Mouse (Mus musculus) liver, adult 2 months (tissue): ENCODE results near the gene Sox6. TPM values are rescaled to one million over a fixed set of nuclear protein-coding genes. Genes with fewer than 3 reads are reported as not detected.
"Not testable (repeated sequence)": the region's sequence is repeated elsewhere in the genome, so short reads cannot be mapped to it uniquely, and the experiment has no call there.

ENCODE experiments used
- DNase-seq: peaks from one replicate; pipeline ENCODE4 v3.0.0-alpha.2; 2011; ENCODE audit warnings: low read depth, low spot score; ENCODE audit errors: extremely low read depth
- H3K27ac ChIP-seq: fragments of 200-500 bp; replicated peaks from 2 replicates; pipeline ENCODE4 v1.5.1; 2012; ENCODE audit warnings: low read depth, mild to moderate bottlenecking, control low read depth, inconsistent platforms, low read length; ENCODE audit not compliant: insufficient read depth
- H3K27me3 ChIP-seq: fragments of 200-500 bp; 2 replicates; pipeline ENCODE4 v1.6.1; 2012; ENCODE audit warnings: mild to moderate bottlenecking, moderate library complexity, low read length, inconsistent platforms; ENCODE audit not compliant: control insufficient read depth, insufficient read depth
- H3K36me3 ChIP-seq: fragments of 200-500 bp; 2 replicates; pipeline ENCODE4 v1.6.1; 2012; ENCODE audit warnings: low read length, inconsistent platforms; ENCODE audit not compliant: control insufficient read depth, insufficient read depth
- H3K4me1 ChIP-seq: fragments of 200-500 bp; 2 replicates; pipeline ENCODE4 v1.6.1; 2011; ENCODE audit warnings: low read length; ENCODE audit not compliant: control insufficient read depth, insufficient read depth
- H3K4me3 ChIP-seq: fragments of 200-500 bp; 2 replicates; pipeline ENCODE4 v1.5.1; 2011; ENCODE audit warnings: low read depth, mild to moderate bottlenecking, control low read depth, low read length, moderate library complexity; ENCODE audit not compliant: insufficient read depth
- H3K79me2 ChIP-seq: fragments of 200-500 bp; 2 replicates; pipeline ENCODE4 v1.6.1; 2012; ENCODE audit warnings: inconsistent platforms, mild to moderate bottlenecking, low read length, moderate library complexity; ENCODE audit not compliant: control insufficient read depth, insufficient read depth
- H3K9ac ChIP-seq: fragments of 200-500 bp; 2 replicates; pipeline ENCODE4 v1.6.1; 2012; ENCODE audit warnings: low read depth, mild to moderate bottlenecking, control low read depth, inconsistent platforms, low read length
- CTCF ChIP-seq: fragments of 200-500 bp; IDR thresholded peaks from 2 replicates; pipeline ENCODE4 v1.5.1; 2011; ENCODE audit warnings: low read depth, low read length, control low read depth
- POLR2A ChIP-seq: fragments of 200-500 bp; IDR thresholded peaks from 2 replicates; pipeline ENCODE4 v1.6.1; 2011; ENCODE audit warnings: low read length, control low read depth; ENCODE audit not compliant: insufficient read depth; ENCODE audit errors: extremely low read depth
- WGBS: fragments of 180-500 bp; shearing (Covaris S2); methylation state at CpG from one replicate; pipeline ENCODE4 v1.1.7; 2018; 5-methylcytosine and 5-hydroxymethylcytosine counted together
- polyA plus RNA-seq: library from polyadenylated mRNA; depleted of rRNA; stranded (reverse); fragments of >200 nt; gene quantifications from 2 replicates; pipeline ENCODE4 v1.2.3, GENCODE M21; 2012; rRNA removed
- total RNA-seq: library from RNA; depleted of rRNA; stranded (reverse); fragments of >200 nt; gene quantifications from 2 replicates; pipeline ENCODE4 v1.2.3, GENCODE M21; 2014; rRNA removed

Sox6 gene
- 34.8 and 50.0 TPM in 2 replicates for total RNA-seq
- polyA plus RNA-seq, result 11.5 and 16.0 TPM in 2 replicates

DNA sequence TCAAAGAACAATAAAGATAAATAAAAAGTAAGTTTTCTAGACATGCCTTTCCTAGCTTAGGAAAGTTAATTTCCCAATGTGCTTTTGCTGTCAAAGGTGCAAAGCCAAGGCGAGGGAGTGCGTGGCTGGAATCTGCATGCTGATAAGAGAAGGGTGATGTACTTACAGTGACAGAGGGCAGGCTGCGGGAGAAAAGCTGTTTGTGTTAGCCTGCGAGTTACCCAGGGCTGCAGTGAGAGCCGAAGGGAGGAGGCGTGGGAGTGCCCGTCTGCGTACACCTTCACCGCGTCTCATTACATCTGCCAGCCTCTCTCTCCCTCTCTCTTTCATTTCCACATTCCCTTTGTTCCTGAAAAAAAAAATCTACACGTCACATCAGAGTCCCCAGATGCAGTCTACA is at the start of gene Sox6:
Gene Sox6 (minus strand): TSS at position 286 of the 400 bp plus-strand sequence.
- Histone ChIP-seq H3K27me3 (peaks cover 12% of the 10 kb centered on the region), H3K4me1 (peaks cover 8% of the 10 kb centered on the region), H3K79me2 (no peaks in the 10 kb centered on the region), H3K4me3 (peak within 1 kb of the TSS; percentile 47), H3K9ac (no peak within 1 kb of the TSS), H3K36me3 (no peaks in the 10 kb centered on the region), H3K27ac (no peak within 1 kb of the TSS)
- TF ChIP-seq CTCF, result no peak
- no peak for TF ChIP-seq POLR2A
- WGBS, result 7% methylated on average over 11 of the region's 11 CpGs
- peak; percentile 14 for DNase-seq

DNA sequence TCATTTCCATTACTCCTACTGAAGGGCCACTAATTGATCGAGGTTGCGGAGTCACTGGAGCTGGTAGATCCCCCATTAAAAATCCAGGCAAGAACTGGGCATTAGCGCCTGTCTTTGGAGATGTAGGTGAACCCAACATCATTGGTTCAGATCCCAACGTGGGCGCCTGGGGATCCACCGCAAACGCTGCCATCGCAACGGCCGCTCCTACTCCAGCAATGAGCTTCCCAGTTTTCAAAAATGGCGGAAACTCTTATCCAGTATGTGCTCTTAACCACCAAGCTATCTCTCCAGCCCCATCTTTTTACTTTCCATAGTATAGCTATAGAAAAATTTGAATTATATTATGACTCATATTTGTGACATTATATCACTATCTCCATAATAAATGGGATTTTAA is 45.8 kb upstream of the Sox6 start, which contains the start of gene Gm4353:
Gene Gm4353 (minus strand): TSS at position 270 of the 400 bp plus-strand sequence.
- H3K4me3 ChIP-seq, H3K4me1 ChIP-seq, H3K27me3 ChIP-seq, H3K79me2 ChIP-seq, H3K36me3 ChIP-seq, H3K9ac ChIP-seq, DNase-seq, H3K27ac ChIP-seq: not testable (repeated sequence)
- 93% methylated on average over 11 of the region's 11 CpGs for WGBS

DNA sequence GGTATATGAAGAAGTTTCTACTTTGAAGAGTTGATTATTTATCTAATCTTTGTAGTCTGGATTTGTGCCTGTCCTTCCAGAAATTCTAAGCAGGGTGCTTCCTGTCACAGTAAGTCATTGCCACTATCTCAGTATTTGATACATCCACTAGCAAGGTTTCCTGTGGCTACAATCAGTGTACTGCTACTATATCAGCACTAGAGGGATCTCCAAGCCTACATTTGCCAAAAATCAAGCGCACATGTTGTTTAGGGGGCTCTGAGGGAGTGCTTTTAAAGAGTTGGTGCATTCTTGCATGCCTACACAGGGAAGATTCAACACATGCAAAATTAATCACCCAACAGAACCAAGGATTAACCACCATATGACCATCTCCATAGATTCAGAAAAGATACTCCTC is 22.1 kb upstream of the Sox6 start:
- H3K9ac ChIP-seq, result no peak overlapping the region
- DNase-seq, result no peak
- no peaks in the 10 kb centered on the region for H3K36me3 ChIP-seq
- no peak overlapping the region for H3K4me3 ChIP-seq
- no peak for TF ChIP-seq POLR2A
- no peak for TF ChIP-seq CTCF
- no peaks in the 10 kb centered on the region for H3K27me3 ChIP-seq
- WGBS, result 31% methylated on average over 1 of the region's 1 CpGs
- no peak overlapping the region for H3K27ac ChIP-seq
- no peaks in the 10 kb centered on the region for H3K79me2 ChIP-seq
- no peaks in the 10 kb centered on the region for H3K4me1 ChIP-seq

DNA sequence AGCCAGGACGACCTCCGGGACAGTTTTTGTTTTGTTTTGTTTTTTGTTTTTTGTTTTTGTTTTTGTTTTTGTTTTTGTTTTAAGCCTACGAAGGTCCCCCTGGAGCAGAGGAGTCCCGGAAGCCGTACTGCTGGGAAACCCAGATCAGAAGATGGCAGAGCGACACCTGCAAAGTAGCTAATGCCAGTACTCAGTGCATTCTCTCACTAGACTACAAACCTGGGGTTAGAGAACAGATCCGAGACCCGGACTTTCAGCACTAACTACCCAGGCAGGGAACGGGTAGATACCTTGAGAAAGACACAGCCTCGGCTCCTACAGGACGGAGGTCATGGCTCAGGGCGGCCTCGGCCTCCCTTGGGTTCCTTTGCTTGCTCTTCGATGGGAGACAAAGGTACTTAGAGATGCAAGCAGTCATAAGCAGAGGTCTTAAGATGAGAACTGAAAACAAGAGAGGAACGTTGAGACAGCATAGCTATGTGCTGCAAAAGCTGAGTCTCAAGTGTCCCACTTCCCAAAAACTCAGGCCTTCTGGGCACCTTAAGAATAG is 1.9 kb upstream of the Sox6 start:
- H3K27me3 ChIP-seq, result peaks cover 12% of the 10 kb centered on the region
- no peak overlapping the region for H3K4me3 ChIP-seq
- no peaks in the 10 kb centered on the region for H3K36me3 ChIP-seq
- no peak for DNase-seq
- H3K79me2 ChIP-seq, result no peaks in the 10 kb centered on the region
- H3K9ac ChIP-seq, result no peak overlapping the region
- peaks cover 8% of the 10 kb centered on the region for H3K4me1 ChIP-seq
- no peak overlapping the region for H3K27ac ChIP-seq
- 36% methylated on average over 15 of the region's 15 CpGs for WGBS
- no peak for TF ChIP-seq POLR2A
- no peak for TF ChIP-seq CTCF

DNA sequence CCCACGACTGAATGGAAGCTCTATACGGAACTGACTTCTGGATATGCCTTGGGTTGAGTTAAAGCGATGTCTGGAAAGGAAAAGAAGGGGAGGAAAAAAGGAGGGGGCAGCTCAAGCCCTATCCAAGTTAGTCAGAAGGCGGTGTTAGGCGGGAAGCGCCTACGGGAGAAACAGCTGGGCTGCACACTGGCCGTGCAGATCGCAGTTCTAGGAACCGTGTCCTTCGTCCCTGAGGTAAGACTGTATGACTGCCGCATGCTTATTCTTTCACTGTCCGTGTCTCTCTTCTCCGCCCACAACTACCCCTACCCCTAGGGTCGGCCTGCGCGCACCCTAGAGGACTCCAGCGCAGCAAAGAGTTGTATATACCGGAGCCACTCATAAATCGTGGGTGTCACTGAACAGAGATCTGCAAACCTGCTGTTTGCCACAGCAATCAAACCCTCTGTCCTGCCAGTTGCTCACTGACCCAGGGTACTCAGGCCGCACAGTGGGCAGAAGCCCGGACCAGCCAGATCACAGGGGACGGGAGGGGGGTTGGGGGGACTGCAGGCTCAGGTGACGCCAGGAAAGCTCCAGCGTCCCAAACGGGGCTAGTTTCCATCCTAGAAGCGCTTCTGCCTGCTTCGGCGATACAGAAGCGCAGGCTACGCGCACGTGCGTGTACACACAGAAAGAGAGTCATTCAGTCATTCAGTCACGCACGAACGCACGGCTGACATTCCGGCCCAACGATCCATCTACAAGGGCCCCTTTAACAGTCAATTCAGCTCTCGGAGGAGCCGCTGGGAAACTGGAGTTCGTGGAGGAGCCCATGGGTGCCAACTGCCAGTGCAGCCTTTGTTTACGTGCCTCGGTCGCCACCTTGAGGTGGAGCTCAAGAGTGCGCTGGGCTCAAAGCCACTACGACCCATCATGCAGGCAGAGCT is 1.2 kb upstream of the Sox6 start:
- Histone ChIP-seq H3K4me1 (peaks cover 8% of the 10 kb centered on the region), H3K9ac (peak overlapping the region; percentile 12; the same call in 1 of the 2 replicates), H3K4me3 (peak overlapping the region; percentile 47), H3K36me3 (no peaks in the 10 kb centered on the region), H3K79me2 (no peaks in the 10 kb centered on the region), H3K27ac (no peak overlapping the region), H3K27me3 (peaks cover 12% of the 10 kb centered on the region)
- under 1% methylated on average over 48 of the region's 48 CpGs for WGBS
- TF ChIP-seq CTCF (peak; percentile 97), POLR2A (no peak)
- peak; percentile 64 for DNase-seq

DNA sequence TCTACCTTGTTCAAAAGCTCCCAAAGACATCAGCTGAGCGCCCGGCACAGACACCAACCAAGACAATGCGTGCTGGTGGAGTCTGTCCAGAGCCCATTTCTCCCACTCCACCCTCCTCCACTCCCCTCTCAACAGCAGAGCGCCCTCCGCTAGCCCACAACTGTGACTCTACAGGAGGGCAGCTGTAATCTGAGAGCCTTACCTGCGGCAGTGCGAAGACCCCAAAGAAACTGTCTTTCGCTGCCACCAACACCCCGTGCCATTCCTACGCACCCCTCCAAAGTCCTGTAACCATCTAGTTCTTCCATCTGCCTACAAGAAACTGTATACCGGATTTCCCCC is 571 bp upstream of the Sox6 start, which contains the start of gene 1110004F10Rik:
Gene 1110004F10Rik (plus strand): TSS at position 202 of the 342 bp plus-strand sequence.
- peak within 1 kb of the TSS; percentile 12; the same call in 1 of the 2 replicates for H3K9ac ChIP-seq
- no peaks in the 10 kb centered on the region for H3K79me2 ChIP-seq
- H3K27ac ChIP-seq, result no peak within 1 kb of the TSS
- peak within 1 kb of the TSS; percentile 47 for H3K4me3 ChIP-seq
- no peak for TF ChIP-seq CTCF
- no peak for TF ChIP-seq POLR2A
- peak; percentile 1 for DNase-seq
- no peaks in the 10 kb centered on the region for H3K36me3 ChIP-seq
- peaks cover 12% of the 10 kb centered on the region for H3K27me3 ChIP-seq
- peaks cover 8% of the 10 kb centered on the region for H3K4me1 ChIP-seq
- 8% methylated on average over 11 of the region's 11 CpGs for WGBS
